Mouse (Mus musculus) cerebellum, postnatal 14 days (tissue): ENCODE results near the gene Dcaf8.

Experiments used
- DNase-seq, 2 experiments: peaks; one replicate each; pipeline ENCODE4 v3.0.0; 2021; ENCODE audit warnings: mixed read lengths in 2 of 2

The Dcaf8 gene

GRCm38 (mm10) chr1:172148279-172148954, 533 bp downstream of the Dcaf8 start:
- DNase-seq = peak; percentile 53 to 59

GRCm38 (mm10) chr1:172148955-172149815, 1.3 kb downstream of the Dcaf8 start:
- DNase-seq = no peak

GRCm38 (mm10) chr1:172154536-172154935, 6.7 kb downstream of the Dcaf8 start:
- no peak for DNase-seq

GRCm38 (mm10) chr1:172155518-172155917, 7.6 kb downstream of the Dcaf8 start:
- no peak for DNase-seq

- DNase-seq = no peak
Observed at GRCm38 (mm10) chr1:172159970-172160369, 12.1 kb downstream of the Dcaf8 start.

GRCm38 (mm10) chr1:172160508-172160907, 12.6 kb downstream of the Dcaf8 start:
- no peak for DNase-seq

GRCm38 (mm10) chr1:172162009-172162408, 14.1 kb downstream of the Dcaf8 start:
- peak; percentile 60 to 62 for DNase-seq

GRCm38 (mm10) chr1:172162959-172163358, 15.1 kb downstream of the Dcaf8 start:
- DNase-seq = no peak

GRCm38 (mm10) chr1:172167911-172168310, 20.0 kb downstream of the Dcaf8 start:
- DNase-seq = no peak

GRCm38 (mm10) chr1:172169809-172170208, 21.9 kb downstream of the Dcaf8 start:
- DNase-seq = no peak

- DNase-seq = no peak
Observed at GRCm38 (mm10) chr1:172172381-172172780, 24.5 kb downstream of the Dcaf8 start.

GRCm38 (mm10) chr1:172173181-172173580, 25.3 kb downstream of the Dcaf8 start:
- no peak for DNase-seq

- peak in 1 of 2 experiments; percentile 36 for DNase-seq
Observed at GRCm38 (mm10) chr1:172177791-172178190, 29.9 kb downstream of the Dcaf8 start.

- DNase-seq = peak; percentile 41 to 46
Observed at GRCm38 (mm10) chr1:172179102-172179501, 31.2 kb downstream of the Dcaf8 start.

- DNase-seq = no peak
Observed at GRCm38 (mm10) chr1:172180881-172181280, 33.0 kb downstream of the Dcaf8 start.

GRCm38 (mm10) chr1:172181777-172182176, 33.9 kb downstream of the Dcaf8 start:
- no peak for DNase-seq

- DNase-seq = no peak
Observed at GRCm38 (mm10) chr1:172183056-172183455, 35.2 kb downstream of the Dcaf8 start.

- DNase-seq = no peak
Observed at GRCm38 (mm10) chr1:172183915-172184314, 36.0 kb downstream of the Dcaf8 start.

GRCm38 (mm10) chr1:172186401-172187289, 38.8 kb downstream of the Dcaf8 start:
- no peak for DNase-seq

- peak in 1 of 2 experiments; percentile 65 for DNase-seq
Observed at GRCm38 (mm10) chr1:172188891-172189290, 41.0 kb downstream of the Dcaf8 start.

- DNase-seq = no peak
Observed at GRCm38 (mm10) chr1:172191578-172191977, 43.7 kb downstream of the Dcaf8 start.

- DNase-seq = no peak
Observed at GRCm38 (mm10) chr1:172192217-172192616, 44.3 kb downstream of the Dcaf8 start.

GRCm38 (mm10) chr1:172194435-172194834, 46.6 kb downstream of the Dcaf8 start:
- DNase-seq = no peak
